Mouse (Mus musculus) forebrain, embryonic 15.5 days (tissue): ENCODE measurements at regions not wholly inside any gene's neighbourhood (a gene's known extent, or its start where the extent isn't known, plus 50 kb on each side); places are given as distances from the start of the nearest gene placed in this dataset.

ENCODE experiments used
- ATAC-seq: fragments of 200-750 bp; cut with Nextera tagmentation; replicated peaks from 2 replicates; pipeline ENCODE4 v1.8.0; 2017; ENCODE audit warnings: mild to moderate bottlenecking, moderate TSS enrichment, moderate library complexity
- H3K27ac ChIP-seq: fragments of 300-500 bp; sonication (generic); replicated peaks from 2 replicates; pipeline ENCODE4 v1.5.1; 2015; ENCODE audit warnings: mild to moderate bottlenecking, inconsistent platforms
- H3K27me3 ChIP-seq: fragments of 300-500 bp; sonication (generic); 2 replicates; pipeline ENCODE4 v1.6.1; 2015; ENCODE audit warnings: inconsistent platforms
- H3K36me3 ChIP-seq: fragments of 300-500 bp; sonication (generic); 2 replicates; pipeline ENCODE4 v1.6.1; 2015; ENCODE audit warnings: mild to moderate bottlenecking, inconsistent platforms
- H3K4me1 ChIP-seq: fragments of 300-500 bp; sonication (generic); 2 replicates; pipeline ENCODE4 v1.6.1; 2015; ENCODE audit warnings: inconsistent platforms
- H3K4me2 ChIP-seq: fragments of 300-500 bp; sonication (generic); replicated peaks from 2 replicates; pipeline ENCODE4 v1.6.1; 2015; ENCODE audit warnings: mild to moderate bottlenecking, inconsistent platforms
- H3K4me3 ChIP-seq: fragments of 300-500 bp; sonication (generic); 2 replicates; pipeline ENCODE4 v1.5.1; 2015; ENCODE audit warnings: mild to moderate bottlenecking, inconsistent platforms
- H3K9ac ChIP-seq: fragments of 300-500 bp; sonication (generic); replicated peaks from 2 replicates; pipeline ENCODE4 v1.6.1; 2015; ENCODE audit warnings: mild to moderate bottlenecking, inconsistent platforms
- H3K9me3 ChIP-seq: fragments of 300-500 bp; sonication (generic); 2 replicates; pipeline ENCODE4 v1.6.1; 2016; ENCODE audit warnings: inconsistent platforms
- WGBS: fragments of 180-500 bp; shearing (Covaris S2); methylation state at CpG from one replicate; pipeline ENCODE4 v1.1.7; 2015; ENCODE audit warnings: mixed read lengths; 5-methylcytosine and 5-hydroxymethylcytosine counted together

- Histone ChIP-seq H3K4me1 (peaks cover 20% of the 10 kb centered on the region), H3K27ac (no peak overlapping the region), H3K36me3 (no peaks in the 10 kb centered on the region), H3K27me3 (no peaks in the 10 kb centered on the region), H3K9ac (no peak overlapping the region), H3K9me3 (no peaks in the 10 kb centered on the region), H3K4me2 (no peak overlapping the region), H3K4me3 (no peak overlapping the region)
- 16% methylated on average over 10 of the region's 10 CpGs for WGBS
- peak; percentile 66 for ATAC-seq
Measured at GRCm38 (mm10) chr9:33901313-33902076, 584.2 kb upstream of the Kirrel3 start.

- Histone ChIP-seq H3K27ac (peak overlapping the region; percentile 32; the same call in 1 of the 2 replicates), H3K36me3 (no peaks in the 10 kb centered on the region), H3K27me3 (no peaks in the 10 kb centered on the region), H3K4me2 (no peak overlapping the region), H3K9me3 (no peaks in the 10 kb centered on the region), H3K9ac (no peak overlapping the region), H3K4me3 (no peak overlapping the region), H3K4me1 (peaks cover 20% of the 10 kb centered on the region)
- peak; percentile 84 for ATAC-seq
- 11% methylated on average over 5 of the region's 5 CpGs for WGBS
Measured at GRCm38 (mm10) chr9:33903991-33904570, 581.6 kb upstream of the Kirrel3 start.

GRCm38 (mm10) chr9:33914919-33915318, 570.8 kb upstream of the Kirrel3 start:
- H3K27ac ChIP-seq, result no peak overlapping the region
- no peaks in the 10 kb centered on the region; the same call in 1 of the 2 replicates for H3K4me1 ChIP-seq
- no peak overlapping the region for H3K4me2 ChIP-seq
- no peaks in the 10 kb centered on the region for H3K36me3 ChIP-seq
- no peaks in the 10 kb centered on the region for H3K27me3 ChIP-seq
- no peaks in the 10 kb centered on the region for H3K9me3 ChIP-seq
- H3K9ac ChIP-seq, result no peak overlapping the region
- no peak overlapping the region for H3K4me3 ChIP-seq
- WGBS, result 50% methylated on average over 4 of the region's 4 CpGs
- ATAC-seq, result 0 out of 2 replicates have a peak, but pooled peaks have one; percentile 26

GRCm38 (mm10) chr9:33915349-33916056, 570.2 kb upstream of the Kirrel3 start:
- WGBS, result 28% methylated on average over 4 of the region's 4 CpGs
- Histone ChIP-seq H3K4me3 (no peak overlapping the region), H3K4me2 (no peak overlapping the region), H3K27me3 (no peaks in the 10 kb centered on the region), H3K9me3 (no peaks in the 10 kb centered on the region), H3K36me3 (no peaks in the 10 kb centered on the region), H3K4me1 (no peaks in the 10 kb centered on the region; the same call in 1 of the 2 replicates), H3K27ac (no peak overlapping the region), H3K9ac (no peak overlapping the region)
- no peak for ATAC-seq

- Histone ChIP-seq H3K27ac (no peak overlapping the region), H3K9me3 (no peaks in the 10 kb centered on the region), H3K4me3 (no peak overlapping the region), H3K27me3 (no peaks in the 10 kb centered on the region), H3K36me3 (no peaks in the 10 kb centered on the region), H3K4me1 (no peaks in the 10 kb centered on the region), H3K4me2 (no peak overlapping the region), H3K9ac (no peak overlapping the region)
- WGBS, result 91% methylated on average over 4 of the region's 4 CpGs
- no peak for ATAC-seq
Measured at GRCm38 (mm10) chr9:33930286-33930685, 555.4 kb upstream of the Kirrel3 start.

- Histone ChIP-seq H3K9me3 (no peaks in the 10 kb centered on the region), H3K4me1 (no peaks in the 10 kb centered on the region), H3K9ac (no peak overlapping the region), H3K27ac (no peak overlapping the region), H3K4me3 (no peak overlapping the region), H3K4me2 (no peak overlapping the region), H3K36me3 (no peaks in the 10 kb centered on the region), H3K27me3 (no peaks in the 10 kb centered on the region)
- ATAC-seq, result no peak
- WGBS, result 87% methylated on average over 5 of the region's 5 CpGs
Measured at GRCm38 (mm10) chr9:33934071-33934470, 551.6 kb upstream of the Kirrel3 start.

- no peak overlapping the region for H3K4me3 ChIP-seq
- H3K4me2 ChIP-seq, result no peak overlapping the region
- no peak overlapping the region; the same call in 1 of the 2 replicates for H3K27ac ChIP-seq
- no peak for ATAC-seq
- no peaks in the 10 kb centered on the region for H3K4me1 ChIP-seq
- no peak overlapping the region for H3K9ac ChIP-seq
- H3K27me3 ChIP-seq, result no peaks in the 10 kb centered on the region
- H3K36me3 ChIP-seq, result no peaks in the 10 kb centered on the region
- H3K9me3 ChIP-seq, result no peaks in the 10 kb centered on the region
Measured at GRCm38 (mm10) chr9:33954319-33954718, 531.4 kb upstream of the Kirrel3 start.
